In genomic region chr17:4109263-4109662, GRCm38 (mm10) we compare ENCODE assay signal across 10 mouse cellular contexts.
DNase-seq lines count a peak whose midpoint lies in the region; ATAC-seq and TF ChIP-seq lines count a peak whose summit lies in the region.
"Had no signal": no experiment of that assay in that cellular context is flagged by ENCODE, and none has a peak within 500 bp of the region (broad histone marks: within the 10 kb centered on the region; RNA-seq: fewer than 3 reads in every experiment).

No protein-coding gene starts in this region.

- H3K27ac ChIP-seq in MEL (ENCODE audit: control insufficient read depth, low read depth, low read length), result no peak overlapping the region
- H3K27ac ChIP-seq in kidney, postnatal 0 days, result no peak overlapping the region
- no peak overlapping the region for H3K27ac ChIP-seq in stomach, postnatal 0 days (replicated peaks)
- H3K27ac ChIP-seq: heart, embryonic 13.5 days; lung, embryonic 15.5 days had no signal

- H3K79me2 ChIP-seq in MEL (ENCODE audit: control insufficient read depth, insufficient read depth, low read length, poor library complexity), result no peaks in the 10 kb centered on the region

- TF ChIP-seq RAD21 in MEL (IDR thresholded peaks at IDR 0.05; ENCODE audit: low read depth, low read length), result peak; percentile 57

- DNase-seq in cerebellum, postnatal 25 days, result peak; percentile 5 to 33
- DNase-seq in cerebellum, adult 18-20 months, result no peak
- DNase-seq in left cerebral cortex, postnatal 4 days, result peak; percentile 17
- no peak for DNase-seq in left cerebral cortex, adult 11 months (ENCODE audit: low spot score)
- DNase-seq in MEL (ENCODE audit: low read depth, low spot score), result peak; percentile 60
- DNase-seq in kidney, postnatal 0 days (ENCODE audit: low spot score), result peak; percentile 3
- peak; percentile 26 for DNase-seq in stomach, postnatal 0 days (ENCODE audit: low spot score)
- no peak for DNase-seq in heart, adult 11 months

- no peaks in the 10 kb centered on the region for H3K4me1 ChIP-seq in MEL (ENCODE audit: control insufficient read depth in 1 of 2, insufficient read depth in 2 of 2, low read length in 2 of 2)
- H3K4me1 ChIP-seq in kidney, postnatal 0 days (replicated peaks; ENCODE audit: insufficient read depth, low read length), result no peaks in the 10 kb centered on the region
- no peaks in the 10 kb centered on the region for H3K4me1 ChIP-seq in stomach, postnatal 0 days (replicated peaks; ENCODE audit: control insufficient read depth, insufficient read depth)
- H3K4me1 ChIP-seq: heart, embryonic 13.5 days; lung, embryonic 15.5 days had no signal

- WGBS in kidney, postnatal 0 days, result 63% methylated on average over 3 of the region's 3 CpGs
- WGBS in stomach, postnatal 0 days, result 61% methylated on average over 3 of the region's 3 CpGs

- no peaks in the 10 kb centered on the region for H3K36me3 ChIP-seq in MEL (ENCODE audit: control insufficient read depth in 1 of 2, insufficient read depth in 2 of 2, low read length in 2 of 2)
- H3K36me3 ChIP-seq in kidney, postnatal 0 days (ENCODE audit: insufficient read depth, low read length), result no peaks in the 10 kb centered on the region
- H3K36me3 ChIP-seq in stomach, postnatal 0 days (ENCODE audit: control insufficient read depth, insufficient read depth, low read length), result no peaks in the 10 kb centered on the region
- H3K36me3 ChIP-seq: heart, embryonic 13.5 days; lung, embryonic 15.5 days had no signal

- H3K9ac ChIP-seq in MEL (ENCODE audit: control insufficient read depth, low read depth, low read length, poor library complexity, severe bottlenecking), result no peak overlapping the region
- H3K9ac ChIP-seq in kidney, postnatal 0 days (ENCODE audit: low read depth, low read length), result no peak overlapping the region
- H3K9ac ChIP-seq in stomach, postnatal 0 days (ENCODE audit: low read length), result no peak overlapping the region
- H3K9ac ChIP-seq: heart, embryonic 13.5 days; lung, embryonic 15.5 days had no signal

- no peak for TF ChIP-seq EP300 in MEL (IDR thresholded peaks at IDR 0.05; ENCODE audit: low read depth in 1 of 2, low read length in 2 of 2)
- no peak for TF ChIP-seq EP300 in stomach, postnatal 0 days (optimal IDR thresholded peaks at IDR 0.05)

- TF ChIP-seq POLR2A in MEL (IDR thresholded peaks at IDR 0.05; ENCODE audit: control insufficient read depth in 1 of 2, insufficient read depth in 1 of 2, low read depth in 1 of 2, low read length in 2 of 2, poor library complexity in 1 of 2), result no peak

- H3K27me3 ChIP-seq in MEL (ENCODE audit: control insufficient read depth in 1 of 2, insufficient read depth in 2 of 2, low read length in 2 of 2), result no peaks in the 10 kb centered on the region
- no peaks in the 10 kb centered on the region for H3K27me3 ChIP-seq in kidney, postnatal 0 days (ENCODE audit: insufficient read depth, low read length)
- H3K27me3 ChIP-seq in stomach, postnatal 0 days (ENCODE audit: control insufficient read depth, insufficient read depth, low read length), result no peaks in the 10 kb centered on the region
- H3K27me3 ChIP-seq: heart, embryonic 13.5 days; lung, embryonic 15.5 days had no signal

- TF ChIP-seq CTCF in MEL (IDR thresholded peaks at IDR 0.05 in 2 of 3, conservative IDR thresholded peaks at IDR 0.05 in 1 of 3; ENCODE audit: control insufficient read depth in 1 of 3, insufficient read depth in 1 of 3, low read depth in 2 of 3, low read length in 3 of 3, poor library complexity in 1 of 3, severe bottlenecking in 1 of 3), result peak; percentile 67 to 83 (median 73)
- TF ChIP-seq CTCF in kidney, postnatal 0 days (IDR thresholded peaks at IDR 0.05; ENCODE audit: low read depth), result peak; percentile 64
- TF ChIP-seq CTCF in stomach, postnatal 0 days (IDR thresholded peaks at IDR 0.05; ENCODE audit: low read depth), result peak; percentile 70

- H3K4me2 ChIP-seq in kidney, postnatal 0 days (ENCODE audit: low read length), result no peak overlapping the region
- H3K4me2 ChIP-seq in stomach, postnatal 0 days (replicated peaks; ENCODE audit: low read depth), result no peak overlapping the region
- H3K4me2 ChIP-seq: heart, embryonic 13.5 days; lung, embryonic 15.5 days had no signal

- H3K9me3 ChIP-seq in MEL (replicated peaks; ENCODE audit: insufficient read depth, low read length), result no peaks in the 10 kb centered on the region
- H3K9me3 ChIP-seq in kidney, postnatal 0 days (replicated peaks; ENCODE audit: low read length), result no peaks in the 10 kb centered on the region
- no peaks in the 10 kb centered on the region for H3K9me3 ChIP-seq in stomach, postnatal 0 days (ENCODE audit: control insufficient read depth, low read length)
- H3K9me3 ChIP-seq: heart, embryonic 13.5 days; lung, embryonic 15.5 days had no signal

- ATAC-seq in kidney, postnatal 0 days (replicated peaks; ENCODE audit: low FRiP score, low read depth), result no peak
- no peak for ATAC-seq in stomach, postnatal 0 days (ENCODE audit: low FRiP score, low TSS enrichment)

- no peak overlapping the region for H3K4me3 ChIP-seq in MEL (ENCODE audit: control insufficient read depth in 1 of 2, insufficient read depth in 1 of 2, low read depth in 2 of 2, low read length in 2 of 2)
- H3K4me3 ChIP-seq in kidney, postnatal 0 days (replicated peaks; ENCODE audit: low read depth, low read length), result no peak overlapping the region
- no peak overlapping the region for H3K4me3 ChIP-seq in stomach, postnatal 0 days (ENCODE audit: low read depth, low read length)
- H3K4me3 ChIP-seq: heart, embryonic 13.5 days; lung, embryonic 15.5 days had no signal

- intact Hi-C loops in left cerebral cortex, postnatal 4 days (cut with DNase I), result no loop called here

TF ChIP-seq in MEL, 35 proteins besides CTCF, POLR2A, EP300 and RAD21:
- TF ChIP-seq SIN3A (IDR thresholded peaks at IDR 0.05; ENCODE audit: low read length) (no peak), SMC3 (IDR thresholded peaks at IDR 0.05; ENCODE audit: low read depth, low read length) (peak; percentile 71), ETS1 (IDR thresholded peaks at IDR 0.05; ENCODE audit: low read depth, low read length) (no peak), ZMIZ1 (IDR thresholded peaks at IDR 0.05; ENCODE audit: low read depth, low read length) (no peak), MAFK (IDR thresholded peaks at IDR 0.05; ENCODE audit: borderline replicate concordance, low read depth, low read length) (no peak), GATA1 (IDR thresholded peaks at IDR 0.05; ENCODE audit: low read depth, low read length) (no peak), E2F4 (IDR thresholded peaks at IDR 0.05; ENCODE audit: borderline replicate concordance, low read depth, low read length) (no peak), NRF1 (IDR thresholded peaks at IDR 0.05; ENCODE audit: insufficient read depth, low read depth, low read length, poor library complexity, severe bottlenecking) (peak; percentile 33; the same call in 1 of the 2 replicates), MAX (IDR thresholded peaks at IDR 0.05; ENCODE audit: low read length) (no peak), TAL1 (IDR thresholded peaks at IDR 0.05; ENCODE audit: low read length) (no peak), USF2 (IDR thresholded peaks at IDR 0.05; ENCODE audit: borderline replicate concordance in 1 of 2, insufficient read depth in 1 of 2, low read depth in 1 of 2, low read length in 2 of 2) (no peak), CHD1 (IDR thresholded peaks at IDR 0.05; ENCODE audit: low read depth, low read length) (no peak), MAZ (IDR thresholded peaks at IDR 0.05; ENCODE audit: low read depth, low read length) (no peak), TBP (IDR thresholded peaks at IDR 0.05; ENCODE audit: low read depth, low read length) (no peak), ZKSCAN1 (IDR thresholded peaks at IDR 0.05; ENCODE audit: low read depth, low read length) (no peak), GABPA (IDR thresholded peaks at IDR 0.05; ENCODE audit: low read depth, low read length) (no peak), POLR2AphosphoS5 (IDR thresholded peaks at IDR 0.05; ENCODE audit: borderline replicate concordance, low read depth, low read length) (no peak), POLR2AphosphoS2 (IDR thresholded peaks at IDR 0.05; ENCODE audit: low read length) (no peak), CHD2 (IDR thresholded peaks at IDR 0.05; ENCODE audit: low read length) (no peak), MYB (IDR thresholded peaks at IDR 0.05; ENCODE audit: low read depth, low read length) (no peak), TCF12 (IDR thresholded peaks at IDR 0.05; ENCODE audit: low read depth, low read length) (no peak), NELFE (IDR thresholded peaks at IDR 0.05; ENCODE audit: low read depth, low read length) (no peak), ZC3H11A (IDR thresholded peaks at IDR 0.05; ENCODE audit: low read depth, low read length) (peak; percentile 34; the same call in 1 of the 2 replicates), MXI1 (IDR thresholded peaks at IDR 0.05; ENCODE audit: low read depth, low read length) (no peak), ELF1 (IDR thresholded peaks at IDR 0.05; ENCODE audit: low read depth, low read length) (no peak)
TF ChIP-seq in MEL: peak in this region for 3.

Comparison
In these comparisons a context has a peak if more than half of its experiments do, and no peak if none do; other contexts are left out.
1. DNase-seq: peak in cerebellum, postnatal 25 days (2 of 2), left cerebral cortex, postnatal 4 days (single experiment), MEL (single experiment), kidney, postnatal 0 days (single experiment) and stomach, postnatal 0 days (single experiment); none in cerebellum, adult 18-20 months (0 of 2), left cerebral cortex, adult 11 months (single experiment) and heart, adult 11 months (single experiment).
2. Peak in every context shown above with its lines, with median percentiles within 50 percentile points of each other: CTCF ChIP-seq.